Mouse (Mus musculus): ENCODE data around the gene Dnajb8.

The Dnajb8 gene

DNA sequence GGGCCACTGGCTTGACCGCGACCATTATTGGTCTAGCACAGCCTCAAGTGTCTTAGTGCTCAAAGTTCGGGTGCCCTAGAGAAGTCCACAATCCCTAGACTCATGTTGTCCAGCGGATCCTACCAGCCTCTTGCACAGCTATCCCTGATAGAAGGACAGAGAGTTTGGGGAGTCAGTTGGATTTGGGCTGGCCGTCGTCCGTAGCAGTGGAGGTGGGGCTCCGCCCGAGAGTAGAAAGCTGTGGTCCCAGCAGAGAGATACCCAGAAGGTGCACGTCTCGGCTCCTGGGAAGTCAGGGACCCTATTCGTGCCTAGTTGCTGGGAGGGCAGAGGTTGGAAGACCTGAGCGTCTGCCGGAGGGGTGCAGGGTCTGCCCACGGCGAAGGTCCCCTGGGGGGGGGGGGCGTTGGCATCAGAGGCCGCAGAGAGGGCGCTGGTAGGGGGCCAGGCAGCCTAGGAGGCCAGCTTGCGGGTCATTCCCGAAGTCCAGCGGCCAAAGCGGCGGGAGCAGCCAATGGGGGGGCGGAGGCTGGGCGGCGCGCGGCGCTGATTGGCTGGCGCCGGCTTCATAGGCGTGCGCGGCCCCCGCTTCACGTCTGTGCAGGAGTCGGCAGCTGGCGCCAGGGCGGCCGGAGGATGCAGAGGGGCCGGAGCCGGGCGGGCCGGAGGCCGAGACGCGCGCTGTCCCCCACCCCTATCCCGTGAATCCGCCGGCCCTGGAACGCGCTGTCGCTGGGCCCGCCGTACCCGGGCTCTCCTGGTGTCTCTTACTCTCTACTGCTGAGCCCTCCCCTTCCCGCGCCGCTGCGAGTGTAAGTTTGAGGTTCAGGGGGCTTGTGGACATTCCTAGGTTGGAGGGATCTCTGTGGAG, 23.8 kb upstream of the Dnajb8 start:
- intact Hi-C loops (cut with DNase I) = no loop called here

GRCm38 (mm10) chr6:88199001-88199717, 22.9 kb upstream of the Dnajb8 start:
- intact Hi-C loops (cut with DNase I) = no loop called here

- intact Hi-C loops (cut with DNase I) = no loop called here
Observed at GRCm38 (mm10) chr6:88199718-88200692, 22.1 kb upstream of the Dnajb8 start.

DNA sequence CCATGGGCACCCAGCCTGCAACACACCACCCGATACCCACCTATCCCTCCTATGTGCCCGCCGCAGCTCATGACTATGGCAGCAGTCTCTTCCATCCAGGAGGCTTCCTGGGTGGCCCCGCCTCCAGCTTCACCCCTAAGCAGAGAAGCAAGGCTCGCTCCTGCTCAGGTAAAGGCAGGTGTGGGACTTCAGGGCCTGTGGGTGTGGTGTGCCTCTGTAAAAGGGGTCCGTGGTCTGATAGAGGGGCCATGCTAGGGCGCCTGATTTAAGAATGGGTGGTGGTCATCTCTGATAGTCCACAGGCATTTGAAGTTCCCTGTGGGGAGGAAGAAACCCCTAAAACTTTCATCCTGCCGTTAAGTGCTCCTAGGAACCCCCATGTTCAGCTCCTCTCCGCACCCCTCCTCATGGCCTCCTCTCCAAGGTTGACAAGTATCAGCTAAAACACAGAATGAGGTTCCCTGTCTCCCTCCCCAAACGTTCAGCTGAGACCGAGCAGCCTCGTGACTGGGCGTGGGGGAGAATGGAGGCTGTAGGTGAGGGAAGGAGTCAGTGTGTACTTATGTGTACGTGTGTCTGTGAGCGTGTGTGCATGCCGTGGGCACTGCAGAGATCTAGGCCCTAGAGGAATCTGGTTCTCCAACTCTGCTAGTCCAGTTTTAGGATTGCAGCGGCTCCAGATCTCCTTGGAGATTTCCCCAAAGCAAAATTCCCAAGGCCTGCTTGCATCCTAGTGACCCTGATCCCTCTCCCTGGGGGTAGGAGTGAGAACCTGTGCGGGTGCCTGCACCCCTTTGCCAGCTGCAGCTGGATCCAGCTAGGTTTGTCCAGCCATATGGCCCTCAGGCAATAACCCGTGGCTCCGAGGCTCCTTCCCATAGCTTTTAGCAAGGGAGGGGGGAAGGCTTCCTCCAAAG, 21.1 kb upstream of the Dnajb8 start:
- intact Hi-C loops (cut with DNase I) = no loop called here

DNA sequence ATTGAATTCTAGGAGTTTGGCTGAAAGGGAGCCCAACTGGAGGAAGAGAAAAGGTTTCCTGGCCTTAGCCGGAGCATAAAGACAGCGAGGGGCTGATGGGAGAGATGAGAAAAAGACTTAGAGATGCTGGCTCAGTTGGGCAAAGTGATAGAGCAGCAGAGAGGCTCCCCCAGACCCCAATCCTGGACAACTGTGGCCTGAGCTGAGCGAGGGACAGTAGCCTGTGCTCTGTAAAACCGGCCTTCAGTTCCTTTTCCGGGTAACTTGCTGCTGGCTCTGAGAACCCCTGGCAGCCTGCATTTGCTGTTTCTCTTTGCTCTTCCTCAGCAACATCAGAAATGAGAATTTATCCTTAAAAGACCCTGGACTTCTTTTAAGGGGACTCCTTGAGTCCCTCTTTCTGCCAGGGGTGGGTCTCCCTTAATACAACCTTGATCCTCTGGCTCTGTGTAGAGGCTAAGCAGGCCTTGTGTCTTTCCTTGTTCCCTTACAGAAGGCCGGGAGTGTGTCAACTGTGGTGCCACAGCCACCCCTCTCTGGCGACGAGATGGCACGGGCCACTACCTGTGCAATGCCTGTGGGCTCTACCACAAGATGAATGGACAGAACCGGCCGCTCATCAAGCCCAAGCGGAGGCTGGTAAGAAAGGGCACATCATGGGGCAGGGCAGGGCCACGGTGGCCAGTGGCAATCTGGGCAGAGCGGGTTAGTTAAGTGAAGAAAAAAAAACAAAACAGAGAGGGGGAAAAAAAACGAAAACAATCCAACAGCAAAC, 20.0 kb upstream of the Dnajb8 start:
- intact Hi-C loops (cut with DNase I) = no loop called here

- intact Hi-C loops (cut with DNase I) = no loop called here
Observed at GRCm38 (mm10) chr6:88202921-88203690, 19.0 kb upstream of the Dnajb8 start.

DNA sequence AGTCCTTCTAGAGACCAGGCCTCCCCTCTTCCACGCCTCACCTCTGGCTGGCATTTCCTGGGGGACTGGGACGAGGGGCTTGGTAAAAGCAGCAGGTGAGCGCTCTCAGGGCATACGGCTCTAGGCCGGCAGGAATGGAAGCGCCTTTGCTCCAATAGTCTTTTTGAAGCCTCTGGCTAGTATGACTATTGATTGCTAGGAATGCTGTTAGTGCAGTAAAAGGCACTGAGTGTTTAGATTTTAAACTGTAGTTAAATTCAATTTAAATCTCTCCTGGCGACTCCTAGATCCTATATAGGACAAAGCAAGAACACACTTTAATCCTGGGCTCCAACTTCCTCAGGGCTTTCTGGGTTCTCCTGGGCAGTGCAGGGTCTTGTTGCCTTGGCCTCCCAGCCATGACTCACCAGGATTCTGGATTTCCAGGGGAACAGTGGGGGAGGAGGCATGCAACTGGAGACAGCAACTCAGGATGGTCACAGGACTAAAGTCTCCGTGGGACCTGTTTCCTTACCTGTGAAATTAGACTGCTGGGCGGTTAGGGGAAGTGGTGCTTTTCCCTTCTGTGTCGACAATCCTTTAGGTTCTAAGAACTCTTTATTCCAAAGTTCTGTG, 18.2 kb upstream of the Dnajb8 start:
- intact Hi-C loops (cut with DNase I) = no loop called here

GRCm38 (mm10) chr6:88204531-88205385, 17.3 kb upstream of the Dnajb8 start:
- intact Hi-C loops (cut with DNase I) = no loop called here

- intact Hi-C loops (cut with DNase I) = no loop called here
Observed at GRCm38 (mm10) chr6:88205386-88205700, 16.7 kb upstream of the Dnajb8 start.

DNA sequence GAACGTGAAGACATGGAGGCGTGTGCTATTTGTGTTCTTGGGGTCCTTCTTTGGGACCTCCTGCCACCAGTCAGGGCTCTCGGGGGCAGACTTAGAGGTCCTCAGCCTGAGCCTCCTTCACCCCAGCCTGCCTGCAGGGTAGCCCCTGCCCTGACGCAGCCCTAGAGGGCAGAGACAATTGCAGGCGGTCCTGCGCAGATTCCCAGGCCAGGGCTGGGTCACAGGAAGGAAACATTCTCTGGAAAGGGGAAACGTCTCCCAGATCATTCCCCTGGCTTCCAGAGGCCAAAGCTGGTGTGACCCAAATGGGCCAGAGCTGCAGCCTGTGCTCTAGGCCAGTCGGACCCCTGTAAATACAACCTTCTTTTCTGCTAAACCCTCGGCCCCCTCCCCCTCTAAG, 16.1 kb upstream of the Dnajb8 start:
- intact Hi-C loops (cut with DNase I) = no loop called here

- intact Hi-C loops (cut with DNase I) = no loop called here
Observed at GRCm38 (mm10) chr6:88206566-88206965, 15.5 kb upstream of the Dnajb8 start.

- intact Hi-C loops (cut with DNase I) = no loop called here
Observed at GRCm38 (mm10) chr6:88207403-88208033, 14.6 kb upstream of the Dnajb8 start.

DNA sequence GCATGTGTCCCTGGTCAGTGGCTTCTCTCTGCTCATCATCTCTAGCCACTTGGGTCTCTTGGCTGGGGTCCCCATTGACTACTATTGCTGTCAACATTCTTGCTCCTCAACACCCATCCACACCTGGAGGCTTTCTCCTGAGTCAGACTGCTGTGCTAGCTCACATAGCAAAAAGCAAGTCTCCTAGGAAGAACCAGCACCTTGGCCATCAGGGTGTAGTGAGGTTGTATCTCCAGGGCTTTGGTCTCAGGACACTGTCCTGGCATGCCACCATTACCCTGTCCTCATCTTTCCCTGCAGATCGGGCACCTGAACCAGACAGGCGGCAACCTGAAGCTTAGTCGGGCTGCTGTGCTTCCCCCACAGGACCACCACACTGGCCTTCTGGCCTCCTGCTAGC, 13.7 kb upstream of the Dnajb8 start:
- intact Hi-C loops (cut with DNase I) = no loop called here

- intact Hi-C loops (cut with DNase I) = no loop called here
Observed at GRCm38 (mm10) chr6:88209453-88209852, 12.6 kb upstream of the Dnajb8 start.

- intact Hi-C loops (cut with DNase I) = no loop called here
Observed at GRCm38 (mm10) chr6:88210182-88210581, 11.9 kb upstream of the Dnajb8 start.

DNA sequence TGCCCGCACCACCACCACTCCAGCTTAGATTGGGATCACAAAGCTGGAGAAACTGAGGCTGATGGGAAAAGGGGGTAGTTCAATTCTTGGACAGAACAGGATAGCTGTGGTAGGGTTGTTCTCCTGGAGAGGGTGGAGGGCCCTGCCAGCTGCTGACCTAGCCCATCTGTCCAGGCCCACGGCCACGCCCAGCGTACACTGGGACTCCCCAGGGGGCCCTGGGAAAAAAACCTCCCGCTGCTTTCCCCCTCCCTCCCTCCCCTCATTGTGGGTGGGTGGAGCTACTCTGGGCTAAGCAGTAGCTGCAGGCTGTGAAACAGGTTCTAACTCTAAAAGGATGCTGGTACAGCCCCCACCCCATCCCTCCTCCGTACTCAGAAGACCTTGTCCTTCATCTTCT, 6.3 kb upstream of the Dnajb8 start:
- intact Hi-C loops (cut with DNase I) = no loop called here

GRCm38 (mm10) chr6:88216199-88216598, 5.9 kb upstream of the Dnajb8 start:
- intact Hi-C loops (cut with DNase I) = no loop called here

All from adrenal gland (tissue).